Mouse (Mus musculus): Measurements from ENCODE around the gene Gbx1. TPM values are rescaled to one million over a fixed set of nuclear protein-coding genes. Genes with fewer than 3 reads are reported as not detected.

Gbx1 gene
- polyA plus RNA-seq, 1 experiment from 2014 or later = 0.05 TPM

- whole genome bisulfite sequencing = 14% methylated on average over 4 of the region's 4 CpGs
- H3K36me3 ChIP-seq = no peaks in the 10 kb centered on the region
- ATAC-seq (ENCODE audit: insufficient number of reproducible peaks, insufficient read depth, low FRiP score, low TSS enrichment, low read depth) = no peak
- H3K9me3 ChIP-seq = no peaks in the 10 kb centered on the region
- no peak overlapping the region for H3K27ac ChIP-seq
- peaks cover 19% of the 10 kb centered on the region for H3K4me1 ChIP-seq (replicated peaks)
- H3K4me2 ChIP-seq = no peak overlapping the region
- no peak overlapping the region for H3K9ac ChIP-seq (replicated peaks)
- H3K27me3 ChIP-seq = peaks cover 97% of the 10 kb centered on the region
- H3K4me3 ChIP-seq (replicated peaks) = no peak overlapping the region
These were observed 2.5 kb downstream of the Gbx1 start for GRCm38 (mm10) chr5:24524522-24524921.

GRCm38 (mm10) chr5:24523806-24524205, 3.2 kb downstream of the Gbx1 start:
- H3K36me3 ChIP-seq = no peaks in the 10 kb centered on the region
- no peak for ATAC-seq (ENCODE audit: insufficient number of reproducible peaks, insufficient read depth, low FRiP score, low TSS enrichment, low read depth)
- H3K4me2 ChIP-seq = no peak overlapping the region
- 48% methylated on average over 8 of the region's 8 CpGs for WGBS
- no peak overlapping the region for H3K9ac ChIP-seq (replicated peaks)
- peaks cover 19% of the 10 kb centered on the region for H3K4me1 ChIP-seq (replicated peaks)
- H3K27me3 ChIP-seq = peaks cover 94% of the 10 kb centered on the region
- no peak overlapping the region for H3K27ac ChIP-seq
- H3K4me3 ChIP-seq (replicated peaks) = no peak overlapping the region
- H3K9me3 ChIP-seq = no peaks in the 10 kb centered on the region

GRCm38 (mm10) chr5:24521366-24521765, 5.6 kb downstream of the Gbx1 start:
- H3K4me3 ChIP-seq (replicated peaks) = no peak overlapping the region
- H3K27ac ChIP-seq = no peak overlapping the region
- no peaks in the 10 kb centered on the region for H3K36me3 ChIP-seq
- 59% methylated on average over 8 of the region's 8 CpGs for WGBS
- H3K27me3 ChIP-seq = peaks cover 92% of the 10 kb centered on the region
- peaks cover 14% of the 10 kb centered on the region for H3K4me1 ChIP-seq (replicated peaks)
- no peaks in the 10 kb centered on the region for H3K9me3 ChIP-seq
- no peak for ATAC-seq (ENCODE audit: insufficient number of reproducible peaks, insufficient read depth, low FRiP score, low TSS enrichment, low read depth)
- H3K9ac ChIP-seq (replicated peaks) = no peak overlapping the region
- H3K4me2 ChIP-seq = no peak overlapping the region

- H3K4me3 ChIP-seq (replicated peaks) = no peak overlapping the region
- WGBS = 53% methylated on average over 8 of the region's 8 CpGs
- H3K27me3 ChIP-seq = peaks cover 26% of the 10 kb centered on the region
- no peaks in the 10 kb centered on the region for H3K9me3 ChIP-seq
- no peak for ATAC-seq (ENCODE audit: insufficient number of reproducible peaks, insufficient read depth, low FRiP score, low TSS enrichment, low read depth)
- no peak overlapping the region for H3K27ac ChIP-seq
- no peak overlapping the region for H3K4me2 ChIP-seq
- H3K36me3 ChIP-seq = no peaks in the 10 kb centered on the region
- H3K9ac ChIP-seq (replicated peaks) = no peak overlapping the region
- peaks cover 4% of the 10 kb centered on the region for H3K4me1 ChIP-seq (replicated peaks)
These were observed 14.7 kb downstream of the Gbx1 start for GRCm38 (mm10) chr5:24512271-24512670.

GRCm38 (mm10) chr5:24510635-24511034, 16.4 kb downstream of the Gbx1 start:
- H3K27me3 ChIP-seq = peaks cover 26% of the 10 kb centered on the region
- no peak for ATAC-seq (ENCODE audit: insufficient number of reproducible peaks, insufficient read depth, low FRiP score, low TSS enrichment, low read depth)
- no peak overlapping the region for H3K4me3 ChIP-seq (replicated peaks)
- no peak overlapping the region for H3K4me2 ChIP-seq
- no peaks in the 10 kb centered on the region for H3K36me3 ChIP-seq
- H3K9ac ChIP-seq (replicated peaks) = no peak overlapping the region
- H3K4me1 ChIP-seq (replicated peaks) = peaks cover 4% of the 10 kb centered on the region
- no peaks in the 10 kb centered on the region for H3K9me3 ChIP-seq
- H3K27ac ChIP-seq = no peak overlapping the region
- 53% methylated on average over 11 of the region's 11 CpGs for WGBS

GRCm38 (mm10) chr5:24508406-24508805, 18.6 kb downstream of the Gbx1 start:
- 89% methylated on average over 7 of the region's 7 CpGs for WGBS
- ATAC-seq (ENCODE audit: insufficient number of reproducible peaks, insufficient read depth, low FRiP score, low TSS enrichment, low read depth) = no peak
- Histone ChIP-seq H3K4me1 (replicated peaks) (peaks cover 9% of the 10 kb centered on the region; the same call in 1 of the 2 replicates), H3K27me3 (peaks cover 41% of the 10 kb centered on the region), H3K4me2 (no peak overlapping the region), H3K9me3 (no peaks in the 10 kb centered on the region), H3K36me3 (no peaks in the 10 kb centered on the region), H3K27ac (no peak overlapping the region), H3K4me3 (replicated peaks) (no peak overlapping the region), H3K9ac (replicated peaks) (no peak overlapping the region)

GRCm38 (mm10) chr5:24505513-24505912, 21.5 kb downstream of the Gbx1 start:
- no peak overlapping the region for H3K27ac ChIP-seq
- no peak overlapping the region for H3K4me3 ChIP-seq (replicated peaks)
- ATAC-seq (ENCODE audit: insufficient number of reproducible peaks, insufficient read depth, low FRiP score, low TSS enrichment, low read depth) = no peak
- H3K4me2 ChIP-seq = no peak overlapping the region
- H3K9ac ChIP-seq (replicated peaks) = no peak overlapping the region
- H3K4me1 ChIP-seq (replicated peaks) = peaks cover 9% of the 10 kb centered on the region; the same call in 1 of the 2 replicates
- H3K9me3 ChIP-seq = no peaks in the 10 kb centered on the region
- H3K36me3 ChIP-seq = peaks cover 25% of the 10 kb centered on the region
- H3K27me3 ChIP-seq = peaks cover 49% of the 10 kb centered on the region
- 54% methylated on average over 2 of the region's 2 CpGs for WGBS

GRCm38 (mm10) chr5:24502786-24503185, 24.2 kb downstream of the Gbx1 start:
- Histone ChIP-seq H3K4me3 (replicated peaks) (no peak overlapping the region), H3K27ac (no peak overlapping the region), H3K9me3 (no peaks in the 10 kb centered on the region), H3K4me2 (no peak overlapping the region), H3K27me3 (peaks cover 46% of the 10 kb centered on the region), H3K9ac (replicated peaks) (no peak overlapping the region), H3K4me1 (replicated peaks) (peaks cover 9% of the 10 kb centered on the region; the same call in 1 of the 2 replicates), H3K36me3 (peaks cover 53% of the 10 kb centered on the region)
- 63% methylated on average over 4 of the region's 4 CpGs for WGBS
- no peak for ATAC-seq (ENCODE audit: insufficient number of reproducible peaks, insufficient read depth, low FRiP score, low TSS enrichment, low read depth)

GRCm38 (mm10) chr5:24500851-24501250, 26.2 kb downstream of the Gbx1 start:
- WGBS = 91% methylated on average over 11 of the region's 11 CpGs
- no peaks in the 10 kb centered on the region for H3K9me3 ChIP-seq
- ATAC-seq (ENCODE audit: insufficient number of reproducible peaks, insufficient read depth, low FRiP score, low TSS enrichment, low read depth) = no peak
- H3K4me2 ChIP-seq = no peak overlapping the region
- H3K4me3 ChIP-seq (replicated peaks) = no peak overlapping the region
- peaks cover 40% of the 10 kb centered on the region for H3K27me3 ChIP-seq
- no peak overlapping the region for H3K27ac ChIP-seq
- H3K4me1 ChIP-seq (replicated peaks) = peaks cover 9% of the 10 kb centered on the region; the same call in 1 of the 2 replicates
- peaks cover 72% of the 10 kb centered on the region for H3K36me3 ChIP-seq
- H3K9ac ChIP-seq (replicated peaks) = no peak overlapping the region

- 81% methylated on average over 10 of the region's 10 CpGs for WGBS
- H3K27me3 ChIP-seq = peaks cover 22% of the 10 kb centered on the region
- H3K4me1 ChIP-seq (replicated peaks) = 0 out of 2 replicates have a peak, but pooled peaks cover under 1% of the 10 kb centered on the region
- ATAC-seq (ENCODE audit: insufficient number of reproducible peaks, insufficient read depth, low FRiP score, low TSS enrichment, low read depth) = no peak
- H3K36me3 ChIP-seq = peaks cover 89% of the 10 kb centered on the region
- no peaks in the 10 kb centered on the region for H3K9me3 ChIP-seq
- no peak overlapping the region for H3K4me2 ChIP-seq
- no peak overlapping the region for H3K27ac ChIP-seq
- H3K9ac ChIP-seq (replicated peaks) = no peak overlapping the region
- H3K4me3 ChIP-seq (replicated peaks) = no peak overlapping the region
These were observed 27.9 kb downstream of the Gbx1 start for GRCm38 (mm10) chr5:24499113-24499512.

- WGBS = 73% methylated on average over 12 of the region's 12 CpGs
- H3K9ac ChIP-seq (replicated peaks) = no peak overlapping the region
- no peaks in the 10 kb centered on the region for H3K4me1 ChIP-seq (replicated peaks)
- no peak overlapping the region for H3K4me2 ChIP-seq
- no peak overlapping the region for H3K4me3 ChIP-seq (replicated peaks)
- peaks cover 7% of the 10 kb centered on the region; the same call in 1 of the 2 replicates for H3K27me3 ChIP-seq
- H3K36me3 ChIP-seq = peaks cover 100% of the 10 kb centered on the region
- no peak for ATAC-seq (ENCODE audit: insufficient number of reproducible peaks, insufficient read depth, low FRiP score, low TSS enrichment, low read depth)
- H3K9me3 ChIP-seq = no peaks in the 10 kb centered on the region
- no peak overlapping the region for H3K27ac ChIP-seq
These were observed 29.5 kb downstream of the Gbx1 start for GRCm38 (mm10) chr5:24497526-24497925.

- H3K4me3 ChIP-seq (replicated peaks) = no peak overlapping the region
- H3K9ac ChIP-seq (replicated peaks) = 0 out of 2 replicates have a peak overlapping the region, but pooled peaks have one; percentile 9
- no peaks in the 10 kb centered on the region for H3K9me3 ChIP-seq
- WGBS = 69% methylated on average over 6 of the region's 6 CpGs
- H3K27ac ChIP-seq = no peak overlapping the region
- H3K36me3 ChIP-seq = peaks cover 100% of the 10 kb centered on the region
- no peak overlapping the region for H3K4me2 ChIP-seq
- no peak for ATAC-seq (ENCODE audit: insufficient number of reproducible peaks, insufficient read depth, low FRiP score, low TSS enrichment, low read depth)
- H3K4me1 ChIP-seq (replicated peaks) = no peaks in the 10 kb centered on the region
- no peaks in the 10 kb centered on the region for H3K27me3 ChIP-seq
These were observed 30.2 kb downstream of the Gbx1 start for GRCm38 (mm10) chr5:24496756-24497155.

Measured in limb, embryonic 12.5 days (tissue).